Mouse (Mus musculus): ENCODE results near the gene Itgb5.

DNA sequence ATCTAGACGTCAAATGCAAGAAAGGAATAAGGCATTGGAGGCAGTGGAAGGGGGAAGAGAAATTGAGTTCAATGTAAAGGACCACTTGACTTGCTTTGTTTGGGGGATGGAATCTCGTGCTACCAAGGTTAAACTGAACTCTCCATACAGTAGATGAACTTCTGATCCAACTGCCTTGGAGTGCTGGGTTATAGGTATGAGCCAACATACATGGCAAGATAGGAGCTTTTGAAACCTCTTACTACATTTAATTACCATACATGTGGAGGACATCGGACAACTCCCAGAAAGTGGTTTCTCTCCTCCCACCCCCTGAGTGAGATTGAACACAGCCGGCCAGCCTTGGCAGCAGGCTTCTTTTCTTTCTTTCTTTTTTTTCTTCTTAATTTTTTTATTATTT is 34.4 kb upstream of the Itgb5 start:
- TF ChIP-seq CTCF (IDR thresholded peaks at IDR 0.05; ENCODE audit: low read depth, low read length) (no peak), EP300 (IDR thresholded peaks at IDR 0.05; ENCODE audit: insufficient read depth, low read depth, low read length) (no peak), POLR2A (IDR thresholded peaks at IDR 0.05; ENCODE audit: insufficient read depth, low read length) (no peak)
